Mouse (Mus musculus) heart, postnatal 4 days (tissue): ENCODE data around the gene Pld3. TPM values are rescaled to one million over a fixed set of nuclear protein-coding genes. Genes with fewer than 3 reads are reported as not detected.

Experiments
- DNase-seq: peaks from one replicate; pipeline ENCODE4 v3.0.0; 2021
- total RNA-seq, 2 experiments: library from RNA; stranded (reverse); gene quantifications; 2 replicates each; pipeline ENCODE4 v1.2.3; 2021

The Pld3 gene
- total RNA-seq, 2 experiments from 2014 or later, result 28.9 to 32.4 TPM

DNA sequence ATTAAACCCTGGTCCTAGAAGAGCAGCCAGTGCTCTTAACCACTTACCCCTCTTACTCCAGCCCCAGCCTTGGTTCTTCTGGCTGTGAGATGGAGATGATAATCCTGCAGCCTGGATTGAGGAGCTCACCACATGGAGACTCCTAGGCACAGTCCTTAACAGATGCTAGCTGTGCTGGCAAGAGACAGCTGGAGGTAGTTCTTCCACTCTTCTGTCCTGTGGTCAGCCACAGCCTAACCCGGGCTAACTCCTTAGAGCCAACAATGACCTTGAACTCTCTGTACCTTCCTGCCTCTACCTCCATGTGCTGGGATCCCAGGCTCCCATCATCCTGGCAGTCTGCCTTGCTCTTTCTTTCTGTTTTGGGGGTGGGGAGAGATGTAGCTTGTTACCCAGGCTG, 8.0 kb upstream of the Pld3 start:
- no peak for DNase-seq

GRCm38 (mm10) chr7:27560291-27560887, 7.4 kb upstream of the Pld3 start:
- DNase-seq, result peak; percentile 72

- DNase-seq, result no peak
These were observed 948 bp downstream of the Pld3 start for GRCm38 (mm10) chr7:27552070-27552469.

DNA sequence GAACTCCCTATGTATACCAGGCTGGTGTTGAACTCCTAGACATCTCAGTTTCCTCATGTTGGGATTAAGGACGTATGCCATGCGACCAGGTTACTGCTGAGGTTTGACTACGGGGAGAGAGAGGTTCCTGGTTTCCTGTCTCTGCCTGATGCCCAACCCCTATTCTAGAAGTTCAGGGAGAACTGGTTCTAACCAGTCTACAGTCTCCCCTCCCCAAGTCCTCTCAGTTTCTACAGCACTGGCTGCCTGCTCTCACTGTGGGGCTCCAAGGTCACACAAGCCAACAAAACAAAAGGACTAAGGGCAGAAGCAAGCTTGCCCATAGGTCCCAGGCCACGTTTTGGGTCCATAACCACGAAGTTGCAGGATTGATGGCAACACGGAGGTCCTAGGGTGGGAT, 3.4 kb downstream of the Pld3 start:
- no peak for DNase-seq

GRCm38 (mm10) chr7:27544675-27545370, 8.2 kb downstream of the Pld3 start:
- no peak for DNase-seq

DNA sequence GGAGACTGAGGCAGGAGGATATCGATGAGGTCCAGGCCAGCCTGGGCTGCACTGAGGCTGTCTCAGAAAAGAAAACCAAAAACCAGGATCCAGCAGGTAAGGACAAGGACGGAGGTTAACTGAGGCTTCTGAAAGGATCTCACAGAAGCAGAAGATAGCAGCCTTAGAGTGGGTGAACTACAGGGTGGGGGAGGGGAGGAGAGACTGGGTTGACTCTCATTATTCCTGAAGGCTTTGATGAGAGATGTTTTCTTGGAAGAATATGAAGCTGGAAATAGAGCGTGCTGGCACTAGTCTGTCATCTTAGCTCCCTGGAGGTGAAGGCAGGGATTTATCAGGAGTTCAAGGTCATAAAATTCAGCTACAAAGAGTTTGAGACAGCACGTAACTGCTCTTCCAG, 9.2 kb downstream of the Pld3 start:
- DNase-seq, result no peak

DNA sequence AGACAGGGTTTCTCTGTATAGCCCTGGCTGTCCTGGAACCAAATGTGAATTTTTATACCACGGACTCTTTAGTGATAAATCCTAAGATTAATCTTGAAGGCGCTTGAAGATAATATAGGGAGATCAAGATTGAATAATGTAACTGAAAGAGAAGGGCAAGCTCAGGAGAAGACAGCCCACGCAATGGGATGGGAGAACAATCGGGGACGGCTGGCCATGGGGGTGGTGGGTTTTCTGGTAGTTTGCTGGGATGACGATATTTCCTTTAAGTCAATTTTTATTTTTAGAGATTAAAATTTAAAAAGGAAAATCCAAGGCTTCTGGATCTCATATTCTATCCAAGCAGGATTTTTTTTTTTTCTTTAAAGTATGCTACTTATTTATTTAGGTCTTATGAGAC, 10.0 kb downstream of the Pld3 start:
- DNase-seq, result no peak

GRCm38 (mm10) chr7:27542392-27543033, 10.5 kb downstream of the Pld3 start:
- DNase-seq, result peak; percentile 89

DNA sequence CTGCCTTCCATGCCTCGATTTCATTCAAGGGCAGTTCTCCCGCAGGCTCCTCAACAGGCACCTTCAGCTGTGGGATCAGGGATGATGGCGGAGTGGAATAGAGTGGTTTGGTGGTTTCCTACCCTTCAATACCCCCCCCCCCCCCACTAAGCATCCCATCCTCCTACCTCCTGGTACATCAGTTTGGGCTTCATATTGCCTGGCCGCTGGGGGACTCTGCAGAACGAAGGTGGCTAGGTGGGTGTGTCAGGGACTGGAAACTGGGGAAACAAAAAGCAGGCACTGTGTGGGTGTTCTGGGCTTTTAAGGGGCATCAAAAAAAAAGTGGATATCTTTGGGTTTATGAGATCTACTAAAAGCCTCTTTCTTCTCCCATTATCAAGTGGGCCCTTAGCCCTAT, 11.1 kb downstream of the Pld3 start:
- DNase-seq, result no peak

DNA sequence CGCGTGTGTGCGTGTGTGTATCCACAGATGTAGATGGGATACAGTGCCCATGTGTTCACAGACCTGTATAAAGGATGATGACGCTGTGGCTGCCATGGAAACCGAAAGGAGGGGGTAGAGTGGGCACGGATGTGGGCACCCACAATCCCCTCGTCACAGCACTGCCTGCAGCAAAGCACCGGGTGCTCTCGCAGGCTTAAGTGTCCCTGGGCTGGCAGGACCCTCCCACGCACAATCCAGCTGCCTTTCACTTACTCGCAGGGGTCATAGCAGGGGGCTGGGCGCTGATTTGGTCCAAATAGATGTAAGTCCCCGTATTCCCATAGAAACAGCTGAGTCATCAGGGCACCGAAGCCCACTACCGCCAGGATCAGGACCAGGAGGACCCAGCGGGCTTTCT, 11.6 kb downstream of the Pld3 start:
- DNase-seq, result no peak

DNA sequence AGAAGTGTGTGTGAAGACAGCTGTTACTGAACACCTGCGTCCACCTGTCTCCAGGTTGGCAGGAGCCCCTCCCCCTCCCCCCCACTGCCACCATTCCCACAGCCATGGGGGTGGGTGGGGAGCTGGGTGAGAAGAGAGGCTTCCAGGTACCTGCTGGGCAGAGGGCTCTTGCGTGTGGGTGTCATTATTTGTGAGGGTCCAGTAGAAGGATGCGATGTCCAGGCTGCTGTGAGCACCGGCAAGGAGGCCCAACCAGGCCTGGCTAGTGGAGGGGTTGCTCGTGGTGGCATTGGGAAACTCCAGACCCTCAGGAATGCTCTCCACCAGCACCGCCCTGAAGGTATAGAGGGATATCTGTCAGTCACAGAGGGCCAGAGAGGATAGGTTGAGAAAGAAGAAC, 12.1 kb downstream of the Pld3 start:
- no peak for DNase-seq

DNA sequence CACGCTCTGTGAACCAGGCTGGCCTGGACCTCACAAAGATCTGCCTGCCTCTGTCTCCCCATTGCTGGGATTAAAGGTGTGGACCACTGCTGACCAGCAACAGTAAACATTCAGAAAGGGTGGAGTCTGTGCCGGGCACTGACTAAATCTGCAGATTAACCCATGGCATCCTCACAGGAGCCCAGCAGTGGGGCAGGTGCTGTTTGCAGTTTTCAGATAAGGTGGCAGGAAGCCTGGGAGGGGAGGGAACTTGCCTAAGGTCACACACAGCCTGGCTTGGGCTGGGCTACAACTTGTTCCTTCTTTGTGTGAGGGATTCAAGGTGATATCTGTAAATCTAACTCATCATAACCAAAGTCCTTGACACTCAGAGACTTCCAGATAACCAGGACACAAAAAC, 12.5 kb downstream of the Pld3 start:
- DNase-seq, result no peak

DNA sequence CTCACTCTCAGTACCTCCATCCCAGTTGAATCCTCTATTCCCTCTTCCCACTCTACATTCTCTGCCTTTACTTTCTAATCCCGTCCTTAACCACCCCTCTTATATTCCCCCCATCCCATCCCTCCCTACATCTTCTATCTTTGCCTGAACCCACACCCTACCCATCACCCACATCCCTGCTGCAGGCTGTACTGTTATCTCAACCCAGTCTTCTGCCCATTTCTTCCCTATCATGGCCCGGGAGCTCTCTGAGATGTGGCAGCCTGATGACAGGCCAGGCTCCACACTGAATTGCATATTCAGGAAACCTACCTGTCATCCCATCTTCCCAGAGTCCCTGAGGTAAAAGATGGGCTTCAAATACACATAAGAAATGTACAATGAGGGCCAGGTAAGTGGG, 14.2 kb downstream of the Pld3 start:
- no peak for DNase-seq

- DNase-seq, result no peak
These were observed 15.0 kb downstream of the Pld3 start for GRCm38 (mm10) chr7:27537998-27538397.

- no peak for DNase-seq
These were observed 16.4 kb downstream of the Pld3 start for GRCm38 (mm10) chr7:27536618-27537017.

DNA sequence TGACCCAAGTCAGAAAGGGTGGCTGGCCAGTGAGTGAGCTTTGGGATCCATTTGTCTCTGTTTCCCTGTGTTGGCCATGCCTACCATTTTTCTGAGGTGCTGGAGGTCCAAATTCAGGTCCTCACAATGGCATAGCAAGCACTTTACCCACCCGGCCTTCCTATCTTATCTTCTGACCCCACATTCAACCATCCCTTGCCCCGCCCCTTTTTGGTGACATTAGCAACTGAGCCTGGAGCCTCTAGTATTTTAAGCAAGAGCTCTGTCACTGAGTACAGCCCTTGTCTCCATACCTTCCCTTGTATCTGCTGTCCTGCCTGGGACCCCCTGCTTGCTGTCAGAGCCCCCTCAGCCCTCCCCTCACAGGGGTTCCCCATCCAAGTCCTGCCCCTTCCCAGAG, 17.6 kb downstream of the Pld3 start:
- no peak for DNase-seq

GRCm38 (mm10) chr7:27532480-27533050, 20.5 kb downstream of the Pld3 start:
- no peak for DNase-seq

DNA sequence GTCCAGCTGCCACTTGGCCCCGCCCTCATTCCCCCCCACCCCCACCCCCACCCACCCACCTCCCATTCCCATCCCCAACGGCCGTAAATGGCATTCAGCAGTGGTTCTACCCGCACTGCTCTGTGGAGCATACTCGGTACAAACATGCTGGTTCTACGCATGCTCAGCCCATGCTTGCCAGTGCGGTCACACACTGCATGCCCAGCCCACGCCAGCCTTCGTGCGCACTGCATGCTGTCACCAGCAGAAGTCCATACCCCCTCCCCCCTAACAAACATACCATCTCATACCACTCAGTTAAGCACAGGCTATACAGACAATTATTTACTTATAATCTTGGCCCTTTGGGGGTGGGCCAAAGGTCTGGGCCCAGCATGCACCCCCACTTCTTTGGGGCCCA, 21.3 kb downstream of the Pld3 start:
- no peak for DNase-seq

- no peak for DNase-seq
These were observed 22.1 kb downstream of the Pld3 start for GRCm38 (mm10) chr7:27530937-27531336.

DNA sequence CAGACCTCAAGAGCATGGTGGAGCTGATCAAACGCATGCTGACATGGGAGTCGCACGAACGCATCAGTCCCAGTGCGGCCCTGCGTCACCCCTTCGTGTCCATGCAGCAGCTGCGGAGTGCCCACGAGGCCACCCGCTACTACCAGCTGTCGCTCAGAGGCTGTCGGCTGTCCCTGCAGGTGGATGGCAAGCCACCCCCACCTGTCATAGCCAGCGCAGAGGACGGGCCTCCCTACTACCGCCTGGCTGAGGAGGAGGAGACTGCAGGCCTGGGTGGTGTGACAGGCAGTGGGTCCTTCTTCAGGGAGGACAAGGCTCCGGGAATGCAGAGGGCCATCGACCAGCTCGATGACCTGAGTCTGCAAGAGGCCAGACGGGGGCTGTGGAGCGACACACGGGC, 23.9 kb downstream of the Pld3 start:
- DNase-seq, result no peak

- DNase-seq, result peak; percentile 83
These were observed 26.8 kb downstream of the Pld3 start for GRCm38 (mm10) chr7:27526039-27526827.

- DNase-seq, result no peak
These were observed 29.2 kb downstream of the Pld3 start for GRCm38 (mm10) chr7:27523805-27524204.

GRCm38 (mm10) chr7:27522967-27523366, 30.1 kb downstream of the Pld3 start, which contains the start of gene Hipk4:
Gene Hipk4 (plus strand): TSS chr7:27523267.
- DNase-seq, result no peak
